Mouse (Mus musculus) embryonic facial prominence, embryonic 15.5 days (tissue): ENCODE data around the gene Nxpe5. TPM values are rescaled to one million over a fixed set of nuclear protein-coding genes. Genes with fewer than 3 reads are reported as not detected.

Source experiments
- ATAC-seq: fragments of 200-750 bp; cut with Nextera tagmentation; 2 replicates; pipeline ENCODE4 v1.8.0; 2017; ENCODE audit warnings: low read depth, moderate TSS enrichment; ENCODE audit not compliant: insufficient number of reproducible peaks, low FRiP score, low TSS enrichment
- H3K27ac ChIP-seq: fragments of 300-500 bp; sonication (generic); replicated peaks from 2 replicates; pipeline ENCODE4 v1.5.1; 2015; ENCODE audit warnings: mild to moderate bottlenecking, inconsistent platforms
- H3K27me3 ChIP-seq: fragments of 300-500 bp; sonication (generic); 2 replicates; pipeline ENCODE4 v1.6.1; 2015; ENCODE audit warnings: inconsistent platforms
- H3K36me3 ChIP-seq: fragments of 300-500 bp; sonication (generic); 2 replicates; pipeline ENCODE4 v1.6.1; 2015; ENCODE audit warnings: mild to moderate bottlenecking, inconsistent platforms
- H3K4me1 ChIP-seq: fragments of 300-500 bp; sonication (generic); 2 replicates; pipeline ENCODE4 v1.6.1; 2015; ENCODE audit warnings: inconsistent platforms
- H3K4me2 ChIP-seq: fragments of 300-500 bp; sonication (generic); replicated peaks from 2 replicates; pipeline ENCODE4 v1.6.1; 2015; ENCODE audit warnings: mild to moderate bottlenecking, inconsistent platforms
- H3K4me3 ChIP-seq: fragments of 300-500 bp; sonication (generic); replicated peaks from 2 replicates; pipeline ENCODE4 v1.5.1; 2015; ENCODE audit warnings: mild to moderate bottlenecking, inconsistent platforms
- H3K9ac ChIP-seq: fragments of 300-500 bp; sonication (generic); 2 replicates; pipeline ENCODE4 v1.6.1; 2015; ENCODE audit warnings: inconsistent platforms
- H3K9me3 ChIP-seq: fragments of 300-500 bp; sonication (generic); replicated peaks from 2 replicates; pipeline ENCODE4 v1.6.1; 2016; ENCODE audit warnings: inconsistent platforms
- WGBS: fragments of 180-500 bp; shearing (Covaris S2); methylation state at CpG from one replicate; pipeline ENCODE4 v1.1.7; 2015; 5-methylcytosine and 5-hydroxymethylcytosine counted together
- polyA plus RNA-seq: library from polyadenylated mRNA; unstranded; fragments of >200 nt; fragmentation: Nextera tagmentation; extraction: Ambion mirVana; gene quantifications from 2 replicates; pipeline ENCODE4 v1.2.1, GENCODE M21; 2015

The Nxpe5 gene
- polyA plus RNA-seq, 1 experiment from 2014 or later: not detected

GRCm38 (mm10) chr5:138277994-138278393 lies 52.3 kb downstream of the Nxpe5 start:
- Histone ChIP-seq H3K27ac (no peak overlapping the region), H3K36me3 (peaks cover 3% of the 10 kb centered on the region; the same call in 1 of the 2 replicates), H3K4me2 (no peak overlapping the region), H3K4me1 (peaks cover 41% of the 10 kb centered on the region), H3K4me3 (no peak overlapping the region), H3K9ac (no peak overlapping the region), H3K27me3 (0 out of 2 replicates have a peak, but pooled peaks cover 5% of the 10 kb centered on the region), H3K9me3 (no peaks in the 10 kb centered on the region)
- no peak for ATAC-seq
- 85% methylated on average over 7 of the region's 7 CpGs for WGBS

- H3K36me3 ChIP-seq: peaks cover 3% of the 10 kb centered on the region; the same call in 1 of the 2 replicates
- no peaks in the 10 kb centered on the region for H3K9me3 ChIP-seq
- peak within 1 kb of the TSS; percentile 75 for H3K4me3 ChIP-seq
- peaks cover 34% of the 10 kb centered on the region for H3K4me1 ChIP-seq
- under 1% methylated on average over 56 of the region's 56 CpGs for WGBS
- 0 out of 2 replicates have a peak, but pooled peaks cover 5% of the 10 kb centered on the region for H3K27me3 ChIP-seq
- peak within 1 kb of the TSS; percentile 82 for H3K4me2 ChIP-seq
- ATAC-seq: peak; percentile 99
- H3K9ac ChIP-seq: peak within 1 kb of the TSS; percentile 62
- H3K27ac ChIP-seq: peak within 1 kb of the TSS; percentile 60; the same call in 1 of the 2 replicates
These were observed 54.1 kb downstream of the Nxpe5 start, which contains the start of the genes Gm43720, Gpc2 and Stag3 for GRCm38 (mm10) chr5:138279585-138280424. Gm43720 (minus strand) TSS chr5:138279958. Gpc2 (minus strand) TSS chr5:138280005. Stag3 (plus strand) TSS chr5:138280240.

- no peak overlapping the region for H3K9ac ChIP-seq
- 0 out of 2 replicates have a peak, but pooled peaks cover 5% of the 10 kb centered on the region for H3K27me3 ChIP-seq
- peaks cover 3% of the 10 kb centered on the region; the same call in 1 of the 2 replicates for H3K36me3 ChIP-seq
- peak overlapping the region; percentile 75 for H3K4me3 ChIP-seq
- no peak for ATAC-seq
- no peak overlapping the region for H3K27ac ChIP-seq
- H3K4me1 ChIP-seq: peaks cover 29% of the 10 kb centered on the region
- no peaks in the 10 kb centered on the region for H3K9me3 ChIP-seq
- WGBS: 24% methylated on average over 26 of the region's 26 CpGs
- H3K4me2 ChIP-seq: peak overlapping the region; percentile 82
These were observed 54.7 kb downstream of the Nxpe5 start for GRCm38 (mm10) chr5:138280425-138280768.

- ATAC-seq: no peak
- WGBS: 91% methylated on average over 15 of the region's 15 CpGs
- H3K4me2 ChIP-seq: peak overlapping the region; percentile 82; the same call in 1 of the 2 replicates
These were observed 55.1 kb downstream of the Nxpe5 start for GRCm38 (mm10) chr5:138280829-138281228.

GRCm38 (mm10) chr5:138281798-138282197 lies 56.1 kb downstream of the Nxpe5 start:
- 0 out of 2 replicates have a peak, but pooled peaks cover 5% of the 10 kb centered on the region for H3K27me3 ChIP-seq
- no peak for ATAC-seq

More at GRCm38 (mm10) chr5:138280829-138281228, 55.1 kb downstream of the Nxpe5 start:
- peaks cover 3% of the 10 kb centered on the region; the same call in 1 of the 2 replicates for H3K36me3 ChIP-seq
- peaks cover 24% of the 10 kb centered on the region for H3K4me1 ChIP-seq
- no peak overlapping the region for H3K9ac ChIP-seq
- no peaks in the 10 kb centered on the region for H3K9me3 ChIP-seq
- no peak overlapping the region for H3K27ac ChIP-seq
- no peak overlapping the region for H3K4me3 ChIP-seq
- H3K27me3 ChIP-seq: 0 out of 2 replicates have a peak, but pooled peaks cover 5% of the 10 kb centered on the region

GRCm38 (mm10) chr5:138283540-138283939 lies 57.8 kb downstream of the Nxpe5 start:
- Histone ChIP-seq H3K36me3 (no peaks in the 10 kb centered on the region), H3K27ac (no peak overlapping the region), H3K4me2 (no peak overlapping the region), H3K9me3 (no peaks in the 10 kb centered on the region), H3K9ac (no peak overlapping the region), H3K4me3 (no peak overlapping the region), H3K4me1 (peaks cover 11% of the 10 kb centered on the region), H3K27me3 (0 out of 2 replicates have a peak, but pooled peaks cover 5% of the 10 kb centered on the region)
- no peak for ATAC-seq
- WGBS: 58% methylated on average over 1 of the region's 1 CpGs

More at GRCm38 (mm10) chr5:138281798-138282197, 56.1 kb downstream of the Nxpe5 start:
- Histone ChIP-seq H3K9me3 (no peaks in the 10 kb centered on the region), H3K36me3 (peaks cover 3% of the 10 kb centered on the region; the same call in 1 of the 2 replicates), H3K27ac (no peak overlapping the region), H3K9ac (no peak overlapping the region), H3K4me3 (no peak overlapping the region), H3K4me1 (peaks cover 16% of the 10 kb centered on the region), H3K4me2 (no peak overlapping the region)
- 83% methylated on average over 2 of the region's 2 CpGs for WGBS

- 77% methylated on average over 3 of the region's 3 CpGs for WGBS
- H3K4me1 ChIP-seq: no peaks in the 10 kb centered on the region
- no peak overlapping the region for H3K9ac ChIP-seq
- H3K4me2 ChIP-seq: no peak overlapping the region
- H3K27ac ChIP-seq: no peak overlapping the region
- H3K36me3 ChIP-seq: no peaks in the 10 kb centered on the region
- H3K9me3 ChIP-seq: no peaks in the 10 kb centered on the region
- H3K27me3 ChIP-seq: no peaks in the 10 kb centered on the region
- no peak for ATAC-seq
- H3K4me3 ChIP-seq: no peak overlapping the region
These were observed 62.2 kb downstream of the Nxpe5 start for GRCm38 (mm10) chr5:138287861-138288260.

GRCm38 (mm10) chr5:138291638-138292037 lies 65.9 kb downstream of the Nxpe5 start:
- 86% methylated on average over 1 of the region's 1 CpGs for WGBS
- Histone ChIP-seq H3K27me3 (no peaks in the 10 kb centered on the region), H3K27ac (no peak overlapping the region), H3K36me3 (no peaks in the 10 kb centered on the region), H3K4me2 (no peak overlapping the region), H3K4me1 (no peaks in the 10 kb centered on the region), H3K9me3 (no peaks in the 10 kb centered on the region), H3K4me3 (no peak overlapping the region), H3K9ac (no peak overlapping the region)
- ATAC-seq: no peak

GRCm38 (mm10) chr5:138294158-138294557 lies 68.5 kb downstream of the Nxpe5 start:
- Histone ChIP-seq H3K9me3 (no peaks in the 10 kb centered on the region), H3K27ac (no peak overlapping the region), H3K4me3 (no peak overlapping the region), H3K4me2 (no peak overlapping the region), H3K36me3 (no peaks in the 10 kb centered on the region), H3K27me3 (no peaks in the 10 kb centered on the region), H3K9ac (no peak overlapping the region), H3K4me1 (no peaks in the 10 kb centered on the region)
- ATAC-seq: no peak

GRCm38 (mm10) chr5:138299613-138300012 lies 73.9 kb downstream of the Nxpe5 start:
- no peak for ATAC-seq
- Histone ChIP-seq H3K9ac (no peak overlapping the region), H3K4me1 (no peaks in the 10 kb centered on the region), H3K36me3 (no peaks in the 10 kb centered on the region), H3K27ac (no peak overlapping the region), H3K4me3 (no peak overlapping the region), H3K9me3 (no peaks in the 10 kb centered on the region), H3K4me2 (no peak overlapping the region), H3K27me3 (no peaks in the 10 kb centered on the region)
- 73% methylated on average over 2 of the region's 2 CpGs for WGBS
